Mouse (Mus musculus) neutrophil, adult 5-6 weeks (primary cell): Measurements from ENCODE around the gene Tomm6. TPM values are rescaled to one million over a fixed set of nuclear protein-coding genes. Genes with fewer than 3 reads are reported as not detected.
"Not testable (repeated sequence)": the region's sequence is repeated elsewhere in the genome, so short reads cannot be mapped to it uniquely, and the experiment has no call there.

Experiments used
- ATAC-seq: fragments of 151-379, 151-347 bp; 2 replicates; pipeline ENCODE4 v1.8.0; 2017; ENCODE audit warnings: mild to moderate bottlenecking, moderate TSS enrichment; ENCODE audit not compliant: insufficient number of reproducible peaks, poor library complexity, low FRiP score, severe bottlenecking; ENCODE audit errors: extremely low read depth
- total RNA-seq: library from RNA; stranded (forward); fragments of 200-1000 nt; gene quantifications from 2 replicates; pipeline ENCODE4 v1.2.3, GENCODE M21; 2017

The Tomm6 gene
- total RNA-seq, 1 experiment from 2014 or later: 21.2 TPM

- no peak for ATAC-seq
Measured at GRCm38 (mm10) chr17:47663009-47663713, 25.0 kb downstream of the Tomm6 start.

GRCm38 (mm10) chr17:47658741-47659243, 29.4 kb downstream of the Tomm6 start:
- no peak for ATAC-seq

- ATAC-seq: no peak
Measured at GRCm38 (mm10) chr17:47657901-47658300, 30.3 kb downstream of the Tomm6 start.

GRCm38 (mm10) chr17:47655697-47656096, 32.5 kb downstream of the Tomm6 start:
- no peak for ATAC-seq

GRCm38 (mm10) chr17:47654346-47654745, 33.8 kb downstream of the Tomm6 start:
- not testable (repeated sequence) for ATAC-seq

- no peak for ATAC-seq
Measured at GRCm38 (mm10) chr17:47651953-47652352, 36.2 kb downstream of the Tomm6 start.

- no peak for ATAC-seq
Measured at GRCm38 (mm10) chr17:47648966-47649365, 39.2 kb downstream of the Tomm6 start.

- peak; percentile 73 for ATAC-seq
Measured at GRCm38 (mm10) chr17:47646683-47647082, 41.5 kb downstream of the Tomm6 start.

GRCm38 (mm10) chr17:47642992-47643391, 45.2 kb downstream of the Tomm6 start:
- no peak for ATAC-seq

Other genes starting within 250 kb of the Tomm6 start
- gene Taf8, start 186.1 kb downstream of the Tomm6 start, total RNA-seq: 78.6 and 83.3 TPM in 2 replicates
- 215 and 232 TPM in 2 replicates for gene Ccnd3, start 183.3 kb downstream of the Tomm6 start, total RNA-seq
- gene Bysl, start 76.9 kb downstream of the Tomm6 start, total RNA-seq: 6.3 and 6.4 TPM in 2 replicates
- gene Med20, start 76.8 kb downstream of the Tomm6 start, total RNA-seq: 48.5 and 57.4 TPM in 2 replicates
- 2.5 and 3.3 TPM in 2 replicates for gene Gm20517, start 76.8 kb downstream of the Tomm6 start, total RNA-seq
- 3.1 and 3.8 TPM in 2 replicates for gene Usp49, start 57.7 kb downstream of the Tomm6 start, total RNA-seq
- 1.2 TPM in 1 of 2 replicates, not detected in the other for gene Frs3, start 644 bp upstream of the Tomm6 start, total RNA-seq
- not detected in 2 replicates for gene Gm21981, start 6.1 kb upstream of the Tomm6 start, total RNA-seq
- gene Prickle4, start 6.3 kb upstream of the Tomm6 start, total RNA-seq: not detected in 2 replicates
- not detected in 2 replicates for gene Pgc, start 38.5 kb upstream of the Tomm6 start, total RNA-seq
- 86.0 and 116 TPM in 2 replicates for gene Tfeb, start 48.6 kb upstream of the Tomm6 start, total RNA-seq
- not detected in 2 replicates for gene Mdfi, start 146.3 kb upstream of the Tomm6 start, total RNA-seq
- gene Foxp4, start 236.3 kb upstream of the Tomm6 start, total RNA-seq: 13.2 and 19.2 TPM in 2 replicates